Mouse (Mus musculus) intestine, embryonic 16.5 days (tissue): ENCODE measurements at regions not wholly inside any gene's neighbourhood (a gene's known extent, or its start where the extent isn't known, plus 50 kb on each side); places are given as distances from the start of the nearest gene placed in this dataset.

Source experiments
- ATAC-seq: fragments of 200-750 bp; cut with Nextera tagmentation; 2 replicates; pipeline ENCODE4 v1.8.0; 2017; ENCODE audit warnings: moderate TSS enrichment, moderate library complexity
- H3K27ac ChIP-seq: fragments of 300-500 bp; sonication (generic); 2 replicates; pipeline ENCODE4 v1.5.1; 2014; ENCODE audit warnings: mild to moderate bottlenecking, low read length
- H3K27me3 ChIP-seq: fragments of 300-500 bp; sonication (generic); replicated peaks from 2 replicates; pipeline ENCODE4 v1.6.1; 2014; ENCODE audit warnings: low read length, control low read depth, mixed read lengths; ENCODE audit not compliant: control insufficient read depth, insufficient read depth
- H3K36me3 ChIP-seq: fragments of 300-500 bp; sonication (generic); 2 replicates; pipeline ENCODE4 v1.6.1; 2014; ENCODE audit warnings: low read length, control low read depth; ENCODE audit not compliant: control insufficient read depth, insufficient read depth
- H3K4me1 ChIP-seq: fragments of 300-500 bp; sonication (generic); 2 replicates; pipeline ENCODE4 v1.6.1; 2014; ENCODE audit warnings: low read length, control low read depth, mixed read lengths; ENCODE audit not compliant: control insufficient read depth, insufficient read depth
- H3K4me2 ChIP-seq: fragments of 300-500 bp; sonication (generic); 2 replicates; pipeline ENCODE4 v1.6.1; 2014; ENCODE audit warnings: low read depth, low read length, control low read depth
- H3K4me3 ChIP-seq: fragments of 300-500 bp; sonication (generic); 2 replicates; pipeline ENCODE4 v1.5.1; 2014; ENCODE audit warnings: mild to moderate bottlenecking, low read length
- H3K9ac ChIP-seq: fragments of 300-500 bp; sonication (generic); 2 replicates; pipeline ENCODE4 v1.6.1; 2014; ENCODE audit warnings: low read depth, low read length
- H3K9me3 ChIP-seq: fragments of 300-500 bp; sonication (generic); 2 replicates; pipeline ENCODE4 v1.6.1; 2016; ENCODE audit warnings: low read length, control low read depth; ENCODE audit not compliant: control insufficient read depth
- WGBS: fragments of 180-500 bp; shearing (Covaris S2); extraction: QIAGEN DNeasy Blood & Tissue Kit; methylation state at CpG from one replicate; pipeline ENCODE4 v1.1.7; 2014; 5-methylcytosine and 5-hydroxymethylcytosine counted together

DNA sequence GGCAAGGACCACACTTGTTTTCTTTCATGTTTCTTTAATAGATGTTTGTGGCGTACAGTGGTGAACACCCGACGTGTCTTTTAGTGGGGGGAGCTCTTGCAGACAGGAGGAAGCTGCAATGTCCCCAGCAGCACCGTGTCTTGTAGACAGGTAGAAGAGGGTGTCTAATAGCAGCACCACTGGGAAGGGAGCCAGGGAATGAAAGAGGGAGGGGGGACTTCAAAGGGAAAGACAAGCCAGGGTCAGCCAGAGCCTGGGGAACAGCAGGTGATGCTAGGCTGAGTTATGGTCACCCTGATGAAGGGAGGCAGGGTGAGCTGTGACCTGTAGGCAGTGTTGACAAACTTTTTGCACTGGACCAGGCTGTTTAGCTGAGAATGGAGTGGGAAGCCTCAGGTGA is 96.4 kb upstream of the Bach2 start:
- Histone ChIP-seq H3K4me1 (no peaks in the 10 kb centered on the region), H3K27me3 (no peaks in the 10 kb centered on the region), H3K4me2 (no peak overlapping the region), H3K36me3 (no peaks in the 10 kb centered on the region), H3K9me3 (no peaks in the 10 kb centered on the region), H3K4me3 (no peak overlapping the region), H3K9ac (no peak overlapping the region), H3K27ac (no peak overlapping the region)
- ATAC-seq, result no peak
- 72% methylated on average over 4 of the region's 4 CpGs for WGBS

DNA sequence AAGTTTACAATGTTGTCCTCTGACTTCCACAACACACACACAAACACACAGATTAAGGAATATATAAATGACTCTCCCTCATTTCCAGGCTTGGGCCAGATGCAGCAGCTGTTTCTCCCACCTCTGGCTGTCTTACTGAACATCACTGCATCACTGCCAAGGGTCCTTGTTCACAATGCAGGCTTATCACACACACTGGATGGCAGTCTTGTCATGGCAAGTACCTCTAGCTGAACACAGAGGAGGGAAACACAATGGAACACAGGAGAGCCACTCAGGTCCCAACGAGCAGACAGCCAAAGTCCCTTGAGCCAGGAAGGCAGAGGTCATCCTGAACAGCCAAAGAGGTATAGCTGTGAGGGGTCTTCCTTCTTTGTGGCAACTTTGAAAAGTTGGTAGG is 91.5 kb upstream of the Bach2 start:
- WGBS, result 48% methylated on average over 1 of the region's 1 CpGs
- Histone ChIP-seq H3K9ac (no peak overlapping the region), H3K27ac (no peak overlapping the region), H3K36me3 (no peaks in the 10 kb centered on the region), H3K4me3 (no peak overlapping the region), H3K9me3 (no peaks in the 10 kb centered on the region), H3K4me2 (no peak overlapping the region), H3K27me3 (no peaks in the 10 kb centered on the region), H3K4me1 (no peaks in the 10 kb centered on the region)
- no peak for ATAC-seq

DNA sequence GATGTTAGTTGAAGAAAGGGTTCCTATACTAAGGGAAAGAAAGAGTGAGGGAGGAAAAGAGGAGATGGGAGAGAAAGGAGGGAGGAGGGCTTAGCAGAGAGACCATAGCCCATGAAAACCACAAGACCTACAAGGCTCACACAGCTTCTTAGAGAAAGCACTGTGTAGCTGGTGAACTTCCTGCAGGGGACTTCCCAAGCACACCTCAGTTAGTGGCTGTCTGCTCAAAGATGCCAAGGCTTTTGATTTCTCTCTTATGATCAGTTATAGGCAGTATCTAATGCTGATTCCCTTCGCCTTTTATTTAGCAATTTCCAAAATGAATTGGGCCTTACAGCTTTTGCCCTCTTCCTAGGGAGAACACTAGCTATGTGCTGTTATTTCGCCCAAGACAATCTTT is 90.0 kb upstream of the Bach2 start:
- H3K36me3 ChIP-seq, result no peaks in the 10 kb centered on the region
- no peaks in the 10 kb centered on the region for H3K27me3 ChIP-seq
- H3K9me3 ChIP-seq, result no peaks in the 10 kb centered on the region
- no peak overlapping the region for H3K4me2 ChIP-seq
- no peak for ATAC-seq
- WGBS, result 91% methylated on average over 2 of the region's 2 CpGs
- no peaks in the 10 kb centered on the region for H3K4me1 ChIP-seq
- H3K9ac ChIP-seq, result no peak overlapping the region
- H3K27ac ChIP-seq, result no peak overlapping the region
- H3K4me3 ChIP-seq, result no peak overlapping the region

DNA sequence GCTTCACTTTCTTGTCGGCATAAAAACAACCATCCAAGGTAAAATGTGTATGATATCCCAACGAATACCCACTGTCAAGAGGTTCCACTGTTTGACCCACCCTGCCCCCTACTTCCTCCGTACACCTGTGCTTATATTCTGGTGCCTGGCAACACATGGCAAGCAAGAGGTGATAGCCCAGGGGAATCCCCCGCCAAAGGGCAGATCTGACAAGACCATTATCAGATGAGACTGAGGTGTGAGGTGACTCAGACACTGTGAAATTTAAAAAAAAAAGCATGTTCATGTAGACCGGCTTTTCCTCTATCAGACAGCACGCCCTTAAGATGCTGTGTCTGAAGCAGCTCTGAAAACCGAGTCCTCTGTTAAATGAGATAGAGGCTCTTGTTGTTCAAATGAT is 89.4 kb upstream of the Bach2 start:
- H3K4me2 ChIP-seq, result no peak overlapping the region
- H3K4me3 ChIP-seq, result no peak overlapping the region
- H3K4me1 ChIP-seq, result no peaks in the 10 kb centered on the region
- H3K9ac ChIP-seq, result no peak overlapping the region
- ATAC-seq, result no peak
- no peaks in the 10 kb centered on the region for H3K9me3 ChIP-seq
- 84% methylated on average over 7 of the region's 7 CpGs for WGBS
- no peaks in the 10 kb centered on the region for H3K27me3 ChIP-seq
- H3K36me3 ChIP-seq, result no peaks in the 10 kb centered on the region
- no peak overlapping the region for H3K27ac ChIP-seq

DNA sequence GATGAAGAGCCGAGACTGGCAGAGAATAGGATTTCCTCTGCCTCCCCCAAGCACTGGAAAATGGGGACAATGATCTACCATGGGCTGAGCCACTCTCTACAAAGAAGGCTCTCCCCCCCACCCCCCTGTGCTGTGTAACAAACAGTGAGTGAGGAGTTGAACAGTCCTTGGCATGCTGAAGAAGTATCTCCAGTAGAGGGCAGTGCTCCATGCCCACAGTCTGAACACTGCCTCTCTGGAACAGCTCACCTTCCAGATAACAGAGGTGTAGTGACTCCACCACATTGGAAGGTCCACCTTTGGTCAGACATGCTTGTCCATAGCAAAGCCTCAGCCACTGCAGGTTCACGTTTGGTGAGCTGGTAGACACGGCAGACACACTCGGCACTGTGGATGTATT is 85.2 kb upstream of the Bach2 start:
- H3K4me2 ChIP-seq, result no peak overlapping the region
- H3K27me3 ChIP-seq, result no peaks in the 10 kb centered on the region
- no peak overlapping the region for H3K9ac ChIP-seq
- H3K36me3 ChIP-seq, result no peaks in the 10 kb centered on the region
- no peaks in the 10 kb centered on the region for H3K4me1 ChIP-seq
- H3K9me3 ChIP-seq, result no peaks in the 10 kb centered on the region
- H3K27ac ChIP-seq, result no peak overlapping the region
- ATAC-seq, result 0 out of 2 replicates have a peak, but pooled peaks have one; percentile 31
- 75% methylated on average over 4 of the region's 4 CpGs for WGBS
- H3K4me3 ChIP-seq, result no peak overlapping the region

DNA sequence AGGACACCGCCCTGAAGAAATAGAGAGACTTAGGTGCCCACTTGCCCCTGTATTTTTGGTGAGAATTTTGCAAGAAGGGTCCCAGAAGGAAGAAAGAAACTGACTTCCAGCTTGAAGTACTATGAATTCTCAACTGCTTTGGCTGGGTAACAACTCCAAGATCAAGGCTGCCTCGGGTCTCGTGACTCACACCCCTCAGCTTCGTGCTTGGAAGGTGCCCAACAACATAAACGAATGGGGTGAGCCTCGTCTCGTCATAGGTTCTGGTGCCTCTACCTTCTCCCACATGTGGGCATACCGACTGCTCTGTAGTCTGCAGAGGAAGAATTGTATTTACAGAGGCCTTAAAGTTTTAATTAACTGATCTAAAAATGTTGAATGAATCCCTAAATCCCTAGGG is 81.6 kb upstream of the Bach2 start:
- Histone ChIP-seq H3K36me3 (no peaks in the 10 kb centered on the region), H3K4me2 (no peak overlapping the region), H3K4me1 (no peaks in the 10 kb centered on the region), H3K27ac (no peak overlapping the region), H3K9ac (no peak overlapping the region), H3K4me3 (no peak overlapping the region), H3K27me3 (no peaks in the 10 kb centered on the region), H3K9me3 (no peaks in the 10 kb centered on the region)
- no peak for ATAC-seq
- WGBS, result 60% methylated on average over 8 of the region's 8 CpGs

DNA sequence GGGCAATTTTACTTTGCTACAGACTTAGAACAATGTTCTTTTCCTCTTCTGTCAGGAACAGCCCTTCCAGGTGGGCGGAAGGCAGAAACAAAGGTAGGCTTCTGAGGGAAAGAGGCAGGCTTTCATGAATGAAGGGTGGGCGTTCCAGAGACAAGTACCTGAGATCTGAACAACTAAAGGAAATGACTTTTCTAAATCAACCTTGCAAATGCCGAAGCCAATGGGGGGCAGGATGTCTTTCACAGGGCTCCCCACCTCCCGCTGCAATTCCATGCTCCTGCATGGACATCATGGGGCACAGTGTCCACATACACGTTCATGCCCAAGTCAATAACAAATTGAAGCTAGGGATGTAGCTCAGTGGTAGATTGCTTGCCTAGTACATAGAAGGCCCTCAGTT is 80.2 kb upstream of the Bach2 start:
- Histone ChIP-seq H3K4me2 (no peak overlapping the region), H3K9me3 (no peaks in the 10 kb centered on the region), H3K27ac (no peak overlapping the region), H3K9ac (no peak overlapping the region), H3K4me3 (no peak overlapping the region), H3K27me3 (no peaks in the 10 kb centered on the region), H3K4me1 (no peaks in the 10 kb centered on the region), H3K36me3 (no peaks in the 10 kb centered on the region)
- WGBS, result 52% methylated on average over 5 of the region's 5 CpGs
- ATAC-seq, result no peak

DNA sequence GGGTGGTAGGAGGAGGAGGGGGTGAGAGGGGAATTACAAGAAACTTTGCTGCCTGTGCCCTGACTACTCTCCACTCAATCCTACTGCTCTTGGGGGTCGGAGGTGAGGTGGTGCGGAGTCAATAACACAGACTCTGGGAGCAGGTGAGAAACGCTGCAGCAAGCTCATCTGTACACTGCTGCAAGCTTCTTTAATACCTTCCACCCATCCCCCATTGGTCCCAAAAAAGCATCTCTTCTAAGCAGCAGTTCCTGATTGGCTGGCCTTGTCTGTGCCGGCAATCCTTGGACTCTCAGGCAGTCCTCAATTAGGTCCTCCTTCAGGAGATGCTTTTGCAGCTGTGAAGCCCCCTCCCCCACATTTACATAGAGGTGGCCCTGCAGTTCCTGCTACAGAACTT is 79.7 kb upstream of the Bach2 start:
- ATAC-seq, result no peak
- Histone ChIP-seq H3K36me3 (no peaks in the 10 kb centered on the region), H3K9ac (no peak overlapping the region), H3K9me3 (no peaks in the 10 kb centered on the region), H3K4me1 (no peaks in the 10 kb centered on the region), H3K4me2 (no peak overlapping the region), H3K4me3 (no peak overlapping the region), H3K27me3 (no peaks in the 10 kb centered on the region), H3K27ac (no peak overlapping the region)
- 54% methylated on average over 4 of the region's 4 CpGs for WGBS

DNA sequence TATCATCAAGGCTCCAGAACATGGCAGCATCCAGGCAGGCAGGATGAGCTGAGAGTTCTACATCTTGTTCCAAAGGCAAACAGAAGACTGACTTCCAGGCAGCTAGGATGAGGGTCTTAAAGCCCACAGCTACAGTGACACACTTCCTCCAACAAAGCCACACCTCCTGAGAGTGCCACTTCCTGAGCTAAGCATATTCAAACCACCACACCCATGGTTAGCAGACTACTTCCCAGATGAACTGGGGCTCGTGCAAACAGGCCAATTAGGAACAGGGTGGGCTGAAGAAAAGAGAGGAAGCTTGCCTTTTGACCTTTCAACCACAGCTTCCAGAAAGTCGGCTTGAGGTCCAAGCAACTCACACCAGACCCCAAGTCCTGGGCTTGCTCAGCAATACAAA is 77.8 kb upstream of the Bach2 start:
- Histone ChIP-seq H3K4me3 (no peak overlapping the region), H3K9me3 (no peaks in the 10 kb centered on the region), H3K27ac (no peak overlapping the region), H3K4me1 (no peaks in the 10 kb centered on the region), H3K27me3 (no peaks in the 10 kb centered on the region), H3K9ac (no peak overlapping the region), H3K4me2 (no peak overlapping the region), H3K36me3 (no peaks in the 10 kb centered on the region)
- ATAC-seq, result no peak
- 45% methylated on average over 2 of the region's 2 CpGs for WGBS

DNA sequence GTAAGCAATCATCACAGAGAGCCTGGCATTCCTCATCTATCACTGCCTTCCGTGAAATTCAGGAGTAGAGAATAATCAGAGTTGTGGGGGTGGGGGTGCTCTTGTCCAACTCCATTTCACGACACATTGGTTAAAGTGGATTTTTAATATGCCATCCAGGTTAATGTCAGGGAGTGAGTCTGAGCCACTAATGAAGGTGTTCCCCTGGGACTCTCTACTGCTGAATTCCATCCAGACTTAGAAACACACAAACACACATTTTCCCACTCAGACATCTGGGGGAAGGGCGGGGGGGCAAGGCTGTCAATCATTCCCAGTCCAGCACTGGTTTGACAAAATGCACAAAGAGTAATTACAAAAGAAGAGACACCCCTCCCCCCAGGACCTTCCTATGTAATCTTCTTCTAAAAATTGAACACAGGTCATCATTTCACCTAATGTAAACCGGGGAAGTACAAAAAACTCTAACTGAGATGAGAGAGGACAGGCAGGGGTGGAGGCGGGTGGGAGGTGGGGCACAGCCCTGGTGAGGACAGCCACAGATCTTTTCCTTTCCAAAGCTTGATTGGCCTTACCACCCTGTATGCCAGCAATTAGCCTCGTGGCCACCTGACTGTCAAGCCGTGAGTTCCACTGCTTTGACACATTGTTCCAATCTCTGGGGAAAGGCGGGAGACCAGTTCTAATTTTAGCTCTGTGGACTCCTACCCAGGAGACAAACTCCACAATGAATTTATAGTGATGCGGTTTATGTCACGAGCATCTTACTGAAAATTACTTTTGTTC is 76.5 kb upstream of the Bach2 start:
- no peak overlapping the region for H3K9ac ChIP-seq
- H3K36me3 ChIP-seq, result no peaks in the 10 kb centered on the region
- 57% methylated on average over 10 of the region's 10 CpGs for WGBS
- H3K9me3 ChIP-seq, result no peaks in the 10 kb centered on the region
- H3K27ac ChIP-seq, result no peak overlapping the region
- no peak overlapping the region for H3K4me2 ChIP-seq
- no peaks in the 10 kb centered on the region for H3K27me3 ChIP-seq
- no peak overlapping the region for H3K4me3 ChIP-seq
- ATAC-seq, result no peak
- H3K4me1 ChIP-seq, result no peaks in the 10 kb centered on the region
